Mouse (Mus musculus): ENCODE results near the gene Nav1.

DNA sequence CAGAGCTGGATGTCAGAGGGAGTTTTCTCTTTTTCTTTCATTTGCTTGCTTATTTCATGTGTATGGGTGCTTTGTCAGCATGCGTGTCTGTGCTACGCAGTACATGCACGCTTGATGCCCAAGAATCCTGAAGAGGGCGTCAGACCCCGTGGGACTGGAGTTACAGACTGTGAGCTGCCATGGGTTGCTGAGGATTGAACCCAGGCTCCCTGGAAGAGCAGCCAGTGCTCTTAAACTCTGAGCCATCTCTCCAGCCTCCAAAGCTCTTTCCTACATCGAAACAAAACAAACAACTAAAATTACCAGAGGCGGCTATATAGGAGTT lies 131.6 kb downstream of the Nav1 start:
- TF ChIP-seq CTCF (IDR thresholded peaks at IDR 0.05; ENCODE audit: low read depth), result no peak
- TF ChIP-seq EP300 (optimal IDR thresholded peaks at IDR 0.05), result no peak

All from stomach, postnatal 0 days (tissue).